Mouse (Mus musculus): ENCODE measurements around the gene Bbs9.

GRCm38 (mm10) chr9:22837000-22837399 is 361.5 kb downstream of the Bbs9 start:
- TF ChIP-seq GATA1 (IDR thresholded peaks at IDR 0.05; ENCODE audit: borderline replicate concordance, low read length) (no peak), FLI1 (IDR thresholded peaks at IDR 0.05; ENCODE audit: low read length) (no peak)
